Mouse (Mus musculus): ENCODE measurements at regions not wholly inside any gene's neighbourhood (a gene's known extent, or its start where the extent isn't known, plus 50 kb on each side); places are given as distances from the start of the nearest gene placed in this dataset.

- intact Hi-C loops (cut with DNase I) = no loop called here
- DNase-seq = peak; percentile 14 to 15
Measured at GRCm38 (mm10) chr4:29525769-29526658, 713.1 kb downstream of the Epha7 start.
